Mouse (Mus musculus): ENCODE results near the gene Eef2. TPM values are rescaled to one million over a fixed set of nuclear protein-coding genes. Genes with fewer than 3 reads are reported as not detected.

The Eef2 gene
- polyA plus RNA-seq, 1 experiment from 2014 or later, result 534 TPM

- 60% methylated on average over 6 of the region's 6 CpGs for WGBS
- H3K27ac ChIP-seq (replicated peaks), result no peak overlapping the region
- no peaks in the 10 kb centered on the region for H3K9me3 ChIP-seq
- peaks cover 63% of the 10 kb centered on the region for H3K27me3 ChIP-seq
- ATAC-seq (ENCODE audit: low FRiP score, low read depth), result no peak
- H3K36me3 ChIP-seq, result no peaks in the 10 kb centered on the region
- no peak overlapping the region for H3K4me3 ChIP-seq
- peaks cover 19% of the 10 kb centered on the region for H3K4me1 ChIP-seq
- H3K9ac ChIP-seq (replicated peaks), result no peak overlapping the region
- H3K4me2 ChIP-seq (replicated peaks), result no peak overlapping the region
Observed at GRCm38 (mm10) chr10:81197305-81197704, 20.9 kb downstream of the Eef2 start.

- no peak overlapping the region for H3K4me3 ChIP-seq
- no peak overlapping the region for H3K9ac ChIP-seq (replicated peaks)
- H3K4me2 ChIP-seq (replicated peaks), result no peak overlapping the region
- H3K9me3 ChIP-seq, result no peaks in the 10 kb centered on the region
- H3K27me3 ChIP-seq, result peaks cover 63% of the 10 kb centered on the region
- peaks cover 11% of the 10 kb centered on the region for H3K4me1 ChIP-seq
- no peak overlapping the region for H3K27ac ChIP-seq (replicated peaks)
- 5% methylated on average over 9 of the region's 9 CpGs for WGBS
- H3K36me3 ChIP-seq, result no peaks in the 10 kb centered on the region
- ATAC-seq (ENCODE audit: low FRiP score, low read depth), result no peak
Observed at GRCm38 (mm10) chr10:81198230-81198629, 21.8 kb downstream of the Eef2 start.

GRCm38 (mm10) chr10:81198990-81199389 lies 22.6 kb downstream of the Eef2 start:
- Histone ChIP-seq H3K9ac (replicated peaks) (no peak overlapping the region), H3K27me3 (peaks cover 60% of the 10 kb centered on the region)
- WGBS, result 85% methylated on average over 6 of the region's 6 CpGs

GRCm38 (mm10) chr10:81200141-81200540 lies 23.7 kb downstream of the Eef2 start:
- Histone ChIP-seq H3K4me3 (no peak overlapping the region), H3K27me3 (peaks cover 48% of the 10 kb centered on the region), H3K4me1 (no peaks in the 10 kb centered on the region), H3K36me3 (no peaks in the 10 kb centered on the region), H3K9ac (replicated peaks) (no peak overlapping the region), H3K9me3 (no peaks in the 10 kb centered on the region), H3K27ac (replicated peaks) (no peak overlapping the region), H3K4me2 (replicated peaks) (no peak overlapping the region)
- WGBS, result 88% methylated on average over 13 of the region's 13 CpGs
- ATAC-seq (ENCODE audit: low FRiP score, low read depth), result no peak

More at GRCm38 (mm10) chr10:81198990-81199389, 22.6 kb downstream of the Eef2 start:
- Histone ChIP-seq H3K4me2 (replicated peaks) (no peak overlapping the region), H3K27ac (replicated peaks) (no peak overlapping the region), H3K4me1 (peaks cover 7% of the 10 kb centered on the region; the same call in 1 of the 2 replicates), H3K4me3 (no peak overlapping the region), H3K9me3 (no peaks in the 10 kb centered on the region), H3K36me3 (no peaks in the 10 kb centered on the region)
- no peak for ATAC-seq (ENCODE audit: low FRiP score, low read depth)

GRCm38 (mm10) chr10:81200605-81201287 lies 24.3 kb downstream of the Eef2 start:
- Histone ChIP-seq H3K27ac (replicated peaks) (no peak overlapping the region), H3K4me3 (no peak overlapping the region), H3K36me3 (no peaks in the 10 kb centered on the region), H3K9ac (replicated peaks) (no peak overlapping the region), H3K27me3 (peaks cover 42% of the 10 kb centered on the region), H3K9me3 (no peaks in the 10 kb centered on the region), H3K4me1 (no peaks in the 10 kb centered on the region), H3K4me2 (replicated peaks) (no peak overlapping the region)
- WGBS, result 82% methylated on average over 20 of the region's 20 CpGs
- no peak for ATAC-seq (ENCODE audit: low FRiP score, low read depth)

- ATAC-seq (ENCODE audit: low FRiP score, low read depth), result no peak
- Histone ChIP-seq H3K4me2 (replicated peaks) (no peak within 1 kb of the TSS), H3K36me3 (peaks cover 4% of the 10 kb centered on the region; the same call in 1 of the 2 replicates), H3K4me1 (no peaks in the 10 kb centered on the region), H3K4me3 (no peak within 1 kb of the TSS), H3K27ac (replicated peaks) (no peak within 1 kb of the TSS), H3K27me3 (peaks cover 29% of the 10 kb centered on the region), H3K9me3 (no peaks in the 10 kb centered on the region), H3K9ac (replicated peaks) (no peak within 1 kb of the TSS)
- WGBS, result 52% methylated on average over 13 of the region's 13 CpGs
Observed at GRCm38 (mm10) chr10:81201807-81202758, 25.7 kb downstream of the Eef2 start, which contains the start of gene Nmrk2. Nmrk2 (minus strand) TSS chr10:81202051.

- H3K27me3 ChIP-seq, result peaks cover 22% of the 10 kb centered on the region
- no peaks in the 10 kb centered on the region for H3K9me3 ChIP-seq
- no peak overlapping the region for H3K4me2 ChIP-seq (replicated peaks)
- ATAC-seq (ENCODE audit: low FRiP score, low read depth), result no peak
- H3K27ac ChIP-seq (replicated peaks), result no peak overlapping the region
- H3K9ac ChIP-seq (replicated peaks), result no peak overlapping the region
- no peaks in the 10 kb centered on the region for H3K4me1 ChIP-seq
- no peak overlapping the region for H3K4me3 ChIP-seq
- peaks cover 14% of the 10 kb centered on the region for H3K36me3 ChIP-seq
- 70% methylated on average over 8 of the region's 8 CpGs for WGBS
Observed at GRCm38 (mm10) chr10:81202978-81203720, 26.7 kb downstream of the Eef2 start.

- Histone ChIP-seq H3K4me2 (replicated peaks) (no peak overlapping the region), H3K27ac (replicated peaks) (no peak overlapping the region), H3K9ac (replicated peaks) (no peak overlapping the region; the same call in 1 of the 2 replicates), H3K4me3 (no peak overlapping the region), H3K36me3 (peaks cover 22% of the 10 kb centered on the region), H3K4me1 (no peaks in the 10 kb centered on the region), H3K27me3 (peaks cover 16% of the 10 kb centered on the region; the same call in 1 of the 2 replicates), H3K9me3 (no peaks in the 10 kb centered on the region)
- WGBS, result 76% methylated on average over 4 of the region's 4 CpGs
- ATAC-seq (ENCODE audit: low FRiP score, low read depth), result no peak
Observed at GRCm38 (mm10) chr10:81204137-81204536, 27.7 kb downstream of the Eef2 start.

GRCm38 (mm10) chr10:81210154-81210553 lies 33.7 kb downstream of the Eef2 start:
- Histone ChIP-seq H3K9me3 (0 out of 2 replicates have a peak, but pooled peaks cover 5% of the 10 kb centered on the region), H3K36me3 (peaks cover 81% of the 10 kb centered on the region), H3K27ac (replicated peaks) (no peak overlapping the region), H3K27me3 (no peaks in the 10 kb centered on the region), H3K4me1 (no peaks in the 10 kb centered on the region), H3K4me2 (replicated peaks) (no peak overlapping the region), H3K4me3 (no peak overlapping the region; the same call in 1 of the 2 replicates), H3K9ac (replicated peaks) (no peak overlapping the region)
- 92% methylated on average over 5 of the region's 5 CpGs for WGBS
- ATAC-seq (ENCODE audit: low FRiP score, low read depth), result no peak

- ATAC-seq (ENCODE audit: low FRiP score, low read depth), result no peak
- 0 out of 2 replicates have a peak, but pooled peaks cover 5% of the 10 kb centered on the region for H3K9me3 ChIP-seq
- no peaks in the 10 kb centered on the region for H3K4me1 ChIP-seq
- no peak overlapping the region for H3K4me2 ChIP-seq (replicated peaks)
- no peak overlapping the region for H3K27ac ChIP-seq (replicated peaks)
- 90% methylated on average over 6 of the region's 6 CpGs for WGBS
- H3K9ac ChIP-seq (replicated peaks), result no peak overlapping the region
- H3K4me3 ChIP-seq, result no peak overlapping the region
- H3K27me3 ChIP-seq, result no peaks in the 10 kb centered on the region
- peaks cover 77% of the 10 kb centered on the region for H3K36me3 ChIP-seq
Observed at GRCm38 (mm10) chr10:81216260-81216659, 39.8 kb downstream of the Eef2 start.

GRCm38 (mm10) chr10:81216810-81217209 lies 40.4 kb downstream of the Eef2 start:
- H3K9ac ChIP-seq (replicated peaks), result no peak overlapping the region
- H3K27me3 ChIP-seq, result no peaks in the 10 kb centered on the region
- peaks cover 77% of the 10 kb centered on the region for H3K36me3 ChIP-seq
- no peak overlapping the region for H3K4me2 ChIP-seq (replicated peaks)
- no peak for ATAC-seq (ENCODE audit: low FRiP score, low read depth)
- no peak overlapping the region for H3K27ac ChIP-seq (replicated peaks)
- H3K9me3 ChIP-seq, result 0 out of 2 replicates have a peak, but pooled peaks cover 5% of the 10 kb centered on the region
- no peaks in the 10 kb centered on the region for H3K4me1 ChIP-seq
- 84% methylated on average over 6 of the region's 6 CpGs for WGBS
- H3K4me3 ChIP-seq, result no peak overlapping the region
